Mouse (Mus musculus) frontal cortex, adult (tissue): ENCODE results near the gene Smarcc1.
A peak's percentile ranks its signal among the peaks of the same experiment; 100 is the strongest.

Experiments
- ATAC-seq: cut with Nextera tagmentation; 2 replicates; pipeline ENCODE4 v1.9.2; 2017; ENCODE audit warnings: mild to moderate bottlenecking, moderate library complexity, mixed read lengths; ENCODE audit not compliant: low TSS enrichment

Gene Smarcc1

DNA sequence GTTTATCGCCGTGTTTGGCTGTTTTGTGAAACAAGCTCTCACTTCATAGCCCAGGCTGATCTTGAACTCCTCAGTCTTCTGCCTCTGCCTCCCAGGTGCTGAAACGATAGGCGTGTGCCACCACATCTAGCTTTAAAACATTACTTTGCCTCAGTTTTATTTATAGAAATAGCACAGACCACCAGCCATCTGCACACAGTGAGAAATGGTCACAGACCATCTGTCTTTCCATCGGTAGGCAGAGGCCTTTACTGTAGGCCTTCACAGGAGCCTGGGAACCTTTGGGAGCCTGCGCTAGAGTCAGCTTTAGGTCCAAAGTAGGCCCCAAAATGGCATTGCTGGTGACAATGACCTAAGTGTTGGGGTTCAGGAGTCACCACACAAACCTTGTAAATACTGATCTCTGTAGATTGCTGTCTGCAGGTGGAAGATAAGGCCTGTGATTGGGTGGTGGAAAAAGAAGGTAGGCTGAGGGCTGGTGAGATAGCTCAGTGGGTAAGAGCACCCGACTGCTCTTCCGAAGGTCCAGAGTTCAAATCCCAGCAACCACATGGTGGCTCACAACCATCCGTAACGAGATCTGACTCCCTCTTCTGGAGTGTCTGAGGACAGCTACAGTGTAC, 166.7 kb downstream of the Smarcc1 start:
- ATAC-seq: no peak; the same call in 1 of the 2 replicates

DNA sequence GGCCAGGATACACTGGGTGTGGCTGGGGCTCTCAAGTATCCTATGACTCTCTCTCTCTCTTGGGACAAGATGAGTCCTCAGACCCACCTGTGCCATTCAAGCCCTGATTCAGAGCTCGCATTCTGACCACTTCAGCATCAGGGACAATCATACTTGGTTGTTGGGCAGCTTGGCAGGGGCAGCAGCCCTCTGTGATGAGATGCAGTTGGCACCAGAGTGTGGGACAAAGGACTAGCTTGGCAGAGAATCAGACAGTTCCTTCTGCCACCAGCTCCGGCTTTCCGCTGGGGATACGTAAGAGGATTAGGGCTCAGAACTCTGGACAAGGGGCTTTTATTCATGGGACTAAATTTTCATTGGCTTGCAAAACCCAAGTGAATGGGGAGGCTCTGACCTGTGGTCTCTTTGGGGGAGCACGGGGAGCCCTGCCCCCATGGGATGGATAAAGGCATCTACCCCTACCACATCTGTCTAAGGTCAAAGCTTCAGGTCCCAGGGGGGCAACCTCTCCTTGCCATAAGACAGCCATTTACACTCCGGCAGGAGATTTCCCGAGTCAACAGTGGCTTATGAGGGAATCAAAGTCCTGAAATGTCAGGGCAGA, 169.9 kb downstream of the Smarcc1 start:
- peak; percentile 62 for ATAC-seq
